Mouse (Mus musculus) embryo, embryonic 11 days (tissue): ENCODE data around the gene Mrpl53.

ENCODE experiments used
- DNase-seq: peaks from one replicate; pipeline ENCODE4 v3.0.0-alpha.2; 2015

The Mrpl53 gene

DNA sequence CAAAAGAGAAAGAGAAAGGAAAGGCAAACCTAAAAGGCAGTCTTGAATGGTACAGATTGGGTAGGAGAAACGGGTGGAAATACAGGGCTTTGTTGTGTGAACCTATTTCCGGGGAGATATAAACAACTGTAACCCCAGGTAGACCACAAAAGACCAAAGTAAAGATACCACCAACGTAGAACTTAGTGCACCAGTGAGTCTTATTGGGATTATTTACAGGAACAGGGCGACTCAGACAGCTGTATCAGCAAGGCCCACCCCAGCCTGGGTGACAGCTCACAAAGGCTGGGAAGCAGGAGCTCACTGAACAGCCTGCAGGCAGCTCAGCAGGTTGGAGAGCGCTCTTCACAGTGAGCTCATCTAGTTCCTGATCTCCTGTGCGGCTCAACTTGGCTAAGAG, 12.9 kb upstream of the Mrpl53 start:
- DNase-seq = no peak

DNA sequence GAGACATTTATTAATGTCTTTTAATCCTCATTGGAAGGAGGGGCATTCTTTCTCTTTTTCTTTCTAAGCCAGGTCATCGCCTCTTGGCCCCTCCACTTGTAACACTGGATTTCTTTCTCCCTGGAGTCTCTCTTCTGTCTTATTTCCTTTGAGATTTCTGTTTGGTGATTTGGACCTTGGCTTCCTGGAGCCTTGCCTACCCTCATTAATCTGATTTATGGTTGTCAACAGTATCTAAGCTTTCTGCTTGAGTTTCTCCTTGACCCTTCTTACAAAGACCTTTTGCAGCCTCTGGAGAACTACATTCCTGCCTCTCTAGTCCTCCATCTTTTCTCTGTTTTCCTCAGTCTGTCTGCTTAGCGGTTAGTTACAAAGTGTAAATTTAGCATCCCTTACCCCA, 10.4 kb upstream of the Mrpl53 start:
- DNase-seq = no peak

- peak; percentile 92 for DNase-seq
These were observed 7.5 kb upstream of the Mrpl53 start, which contains the start of the genes Ccdc142 and Gm42688 for GRCm38 (mm10) chr6:83101316-83101687. Gene Ccdc142 (plus strand): TSS chr6:83101601. Gene Gm42688 (plus strand): TSS chr6:83101617.

- DNase-seq = peak; percentile 84
These were observed 6.9 kb upstream of the Mrpl53 start for GRCm38 (mm10) chr6:83101688-83102556.

- DNase-seq = no peak
These were observed 5.7 kb upstream of the Mrpl53 start for GRCm38 (mm10) chr6:83103130-83103650.

DNA sequence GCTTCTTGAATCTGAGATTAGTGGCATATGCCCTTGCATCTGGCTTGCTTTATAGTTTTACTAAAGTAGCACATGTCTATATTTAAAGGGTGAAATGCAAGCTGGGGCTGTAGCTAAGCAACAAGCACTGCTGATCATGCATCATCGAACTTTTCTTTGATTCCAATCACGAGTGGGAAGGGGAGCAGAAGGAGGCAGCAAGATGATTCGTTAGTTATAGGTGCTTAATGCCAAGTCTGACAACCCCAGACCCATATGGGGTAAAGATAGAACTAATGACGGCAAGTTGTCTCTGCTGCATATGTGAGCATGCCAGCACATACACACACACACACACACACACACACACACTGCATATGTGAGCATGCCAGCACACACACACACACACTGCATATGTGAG, 4.7 kb upstream of the Mrpl53 start:
- no peak for DNase-seq

- peak; percentile 86 for DNase-seq
These were observed 1.1 kb upstream of the Mrpl53 start for GRCm38 (mm10) chr6:83107566-83108400.

DNA sequence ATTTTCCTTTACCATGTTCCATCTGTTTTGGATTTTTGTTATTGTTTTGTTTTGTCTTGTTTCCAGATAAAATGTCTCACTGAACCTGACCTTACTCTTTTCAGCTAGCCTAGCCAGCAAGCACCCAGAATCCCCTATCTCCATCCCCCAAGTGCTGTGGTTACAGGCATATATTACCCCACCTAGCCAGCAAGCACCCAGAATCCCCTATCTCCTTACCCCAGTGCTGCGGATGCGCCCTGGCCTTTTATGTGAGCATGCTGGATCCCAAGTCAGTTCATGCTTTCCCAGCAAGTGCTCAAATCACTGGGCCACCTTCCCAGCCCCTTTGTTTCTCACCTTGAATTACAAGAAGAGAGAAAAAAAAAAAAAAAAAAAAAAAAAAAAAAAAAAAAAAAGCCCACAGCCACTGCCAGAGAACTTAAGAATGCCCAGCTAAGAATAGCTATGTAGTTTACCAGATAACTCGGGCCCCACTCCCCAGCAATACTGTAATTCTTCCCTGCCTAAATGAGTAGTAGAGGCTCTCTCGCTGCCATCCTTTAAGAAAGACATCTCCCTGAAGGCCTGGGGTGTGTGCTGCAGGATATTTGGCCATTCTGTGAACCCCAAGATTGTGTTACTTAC, 2.8 kb downstream of the Mrpl53 start:
- DNase-seq = no peak

DNA sequence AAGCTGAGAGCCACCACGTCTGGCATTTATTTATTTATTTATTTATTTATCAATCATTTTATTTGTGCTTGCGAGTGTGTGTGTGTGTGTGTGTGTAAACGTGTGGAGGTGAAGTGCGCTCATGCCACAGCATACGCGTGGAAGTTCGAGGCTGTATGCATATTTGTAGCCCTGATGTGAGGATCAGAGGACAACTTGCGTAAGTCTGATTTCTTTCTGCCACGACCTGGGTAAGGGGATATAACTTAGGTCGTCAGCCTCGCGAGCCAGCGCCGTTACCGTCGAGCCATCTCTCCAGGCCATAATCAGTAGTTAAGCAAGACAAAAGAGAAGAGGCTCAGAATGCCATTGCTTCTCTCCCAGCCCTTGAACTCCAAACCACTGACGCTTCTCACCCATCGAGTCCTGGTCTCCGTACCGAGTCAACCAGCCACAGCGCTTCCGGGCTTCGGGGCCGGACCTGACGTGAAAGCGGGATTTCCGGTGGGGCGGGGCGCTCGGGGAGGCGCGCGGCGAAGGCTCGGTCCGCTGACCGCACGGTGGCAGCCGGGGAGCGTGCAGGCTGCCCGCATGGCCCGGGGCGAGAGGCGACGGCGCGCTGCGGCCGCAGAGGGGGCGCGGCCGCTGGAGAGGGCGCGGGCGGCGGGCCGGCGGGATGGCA, 6.3 kb downstream of the Mrpl53 start, which contains the start of gene Mogs:
Mogs (plus strand) TSS at position 486 of the 661 bp plus-strand sequence.
- DNase-seq = peak; percentile 96

DNA sequence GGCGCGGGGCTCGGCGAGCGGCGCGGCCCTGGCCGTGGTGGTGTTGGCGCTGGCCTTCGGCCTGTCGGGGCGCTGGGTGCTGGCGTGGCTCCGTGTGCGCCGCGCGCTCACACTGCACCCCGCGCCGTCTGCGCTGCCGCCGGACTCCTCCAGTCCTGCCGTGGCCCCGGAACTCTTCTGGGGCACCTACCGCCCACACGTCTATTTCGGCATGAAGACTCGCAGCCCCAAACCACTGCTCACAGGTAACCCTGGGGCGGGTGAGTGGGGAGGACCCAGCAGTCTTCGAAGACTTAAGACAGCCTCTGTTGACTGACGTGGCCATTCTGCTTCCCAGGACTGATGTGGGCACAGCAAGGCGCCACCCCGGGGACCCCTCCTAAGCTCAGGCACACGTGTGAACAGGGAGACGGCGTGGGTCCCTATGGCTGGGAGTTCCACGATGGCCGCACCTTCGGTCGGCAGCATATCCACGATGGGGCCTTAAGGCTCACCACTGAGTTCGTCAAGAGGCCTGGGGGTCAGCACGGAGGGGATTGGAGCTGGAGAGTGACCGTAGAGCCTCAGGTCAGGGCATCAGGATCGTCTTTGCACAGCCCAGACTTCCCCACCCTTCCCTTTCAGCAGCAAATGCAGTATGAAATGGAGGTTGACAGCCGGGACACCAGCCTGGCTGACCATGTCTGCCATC, 7.0 kb downstream of the Mrpl53 start:
- no peak for DNase-seq

GRCm38 (mm10) chr6:83116373-83117164, 7.7 kb downstream of the Mrpl53 start:
- DNase-seq = no peak

GRCm38 (mm10) chr6:83117165-83117438, 8.3 kb downstream of the Mrpl53 start:
- DNase-seq = no peak

DNA sequence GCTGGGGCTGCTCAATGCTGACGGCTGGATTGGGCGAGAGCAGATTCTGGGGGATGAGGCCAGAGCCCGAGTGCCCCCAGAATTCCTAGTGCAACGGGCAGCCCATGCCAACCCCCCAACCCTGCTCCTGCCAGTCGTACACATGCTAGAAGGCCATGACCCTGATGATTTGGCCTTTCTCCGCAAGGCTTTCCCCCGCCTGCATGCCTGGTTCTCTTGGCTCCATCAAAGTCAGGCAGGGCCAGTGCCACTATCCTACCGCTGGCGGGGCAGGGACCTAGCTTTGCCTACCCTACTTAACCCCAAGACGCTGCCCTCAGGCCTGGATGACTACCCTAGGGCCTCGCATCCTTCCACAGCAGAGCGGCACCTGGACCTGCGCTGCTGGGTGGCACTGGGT, 8.8 kb downstream of the Mrpl53 start:
- DNase-seq = no peak

DNA sequence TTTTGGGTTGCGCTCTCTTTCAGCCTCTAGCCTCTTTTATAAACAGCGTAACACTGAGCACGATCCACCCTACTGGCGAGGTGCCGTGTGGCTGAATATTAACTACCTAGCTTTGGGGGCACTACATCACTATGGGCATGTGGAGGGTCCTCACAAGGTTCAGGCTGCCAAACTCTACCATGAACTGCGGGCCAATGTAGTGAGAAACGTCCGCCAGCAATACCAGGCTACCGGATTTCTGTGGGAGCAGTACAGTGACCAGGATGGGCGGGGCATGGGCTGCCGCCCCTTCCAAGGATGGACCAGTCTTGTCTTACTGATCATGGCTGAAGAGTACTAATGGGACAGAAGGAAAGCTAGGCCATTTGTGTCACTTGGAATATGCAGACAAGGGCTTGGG, 9.5 kb downstream of the Mrpl53 start:
- no peak for DNase-seq

DNA sequence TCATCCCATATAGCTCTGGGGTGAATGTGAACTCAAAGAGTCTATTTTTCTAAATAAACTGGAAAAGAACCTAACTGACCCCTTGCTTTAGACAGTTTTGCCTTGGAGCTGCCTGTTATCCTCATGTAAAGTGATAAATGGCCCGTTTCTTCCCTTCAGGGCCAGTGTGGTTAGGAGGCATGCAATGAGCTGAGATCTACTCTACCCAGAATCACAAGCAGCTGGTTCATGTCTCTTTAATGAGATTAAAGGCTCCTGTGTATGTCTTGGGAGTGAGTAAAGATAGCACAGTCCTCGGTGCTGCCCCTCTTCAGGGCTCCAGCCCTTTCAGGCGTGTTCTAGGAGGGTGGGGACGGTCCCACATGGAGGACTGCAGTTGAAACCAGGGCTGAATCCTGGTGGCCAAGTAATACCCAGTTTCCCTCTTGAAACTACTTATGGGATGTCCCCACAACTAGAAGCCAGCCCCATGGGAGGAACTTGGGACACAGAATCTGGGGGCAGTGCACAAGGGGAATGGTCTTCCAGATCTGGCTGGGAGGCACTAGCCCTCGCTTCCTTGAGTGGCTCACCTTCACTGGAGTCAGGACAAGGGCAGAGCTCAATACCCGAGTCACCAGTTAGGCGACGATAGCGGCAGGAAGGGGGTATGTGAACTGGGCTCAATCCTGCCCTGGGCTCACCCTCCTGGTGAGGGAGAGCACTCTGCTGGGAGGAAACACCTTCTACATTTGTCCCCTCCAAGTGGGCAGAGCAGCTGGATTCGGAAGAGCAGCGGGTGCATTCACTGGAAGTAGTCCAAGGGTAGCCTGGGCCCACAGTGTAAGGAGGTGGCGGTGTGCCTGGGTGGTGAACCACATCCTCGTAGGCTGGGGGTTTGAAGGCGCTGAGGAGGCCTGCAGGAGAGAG, 10.2 kb downstream of the Mrpl53 start:
- no peak for DNase-seq

DNA sequence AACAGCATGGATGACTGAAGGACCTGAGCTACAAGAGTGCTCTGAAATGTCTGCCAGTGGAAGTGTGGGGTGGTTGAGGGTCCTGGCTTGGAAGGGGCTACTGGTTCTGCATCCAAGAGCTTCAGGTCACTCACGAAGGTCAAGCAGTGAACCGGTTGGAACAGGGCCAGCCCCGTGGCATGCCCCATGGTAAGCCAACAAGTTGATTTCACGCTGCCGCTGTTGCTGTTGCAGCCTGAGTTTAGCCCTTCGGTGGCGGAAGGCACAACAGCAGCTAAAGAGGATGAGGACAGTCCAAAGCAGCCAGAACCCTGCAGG, 10.9 kb downstream of the Mrpl53 start:
- no peak for DNase-seq

- DNase-seq = peak; percentile 96
These were observed 12.4 kb downstream of the Mrpl53 start, which contains the start of gene Wbp1 for GRCm38 (mm10) chr6:83120930-83121862. Gene Wbp1 (minus strand): TSS chr6:83121559.

GRCm38 (mm10) chr6:83121863-83122710, 13.2 kb downstream of the Mrpl53 start:
- DNase-seq = peak; percentile 58
